In genomic region chr17:85737090-85737780, GRCm38 (mm10) we compare ENCODE assay signal across 17 mouse cellular contexts. TPM values are rescaled to one million over a fixed set of nuclear protein-coding genes. Genes with fewer than 3 reads are reported as not detected.
A peak's percentile ranks its signal among the peaks of the same experiment; 100 is the strongest.
DNase-seq lines count a peak whose midpoint lies in the region; ATAC-seq and TF ChIP-seq lines count a peak whose summit lies in the region.
"Had no signal": no experiment of that assay in that cellular context is flagged by ENCODE, and none has a peak within 500 bp of the region (broad histone marks: within the 10 kb centered on the region; RNA-seq: fewer than 3 reads in every experiment).

No protein-coding gene starts in this region.

- H3K4me1 ChIP-seq in kidney, embryonic 14.5 days (ENCODE audit: control insufficient read depth, insufficient read depth, low read length), result peaks cover 4% of the 10 kb centered on the region; the same call in 1 of the 2 replicates
- peaks cover 11% of the 10 kb centered on the region for H3K4me1 ChIP-seq in limb, embryonic 11.5 days (ENCODE audit: control insufficient read depth, insufficient read depth, low read length)
- no peaks in the 10 kb centered on the region for H3K4me1 ChIP-seq in stomach, postnatal 0 days (replicated peaks; ENCODE audit: control insufficient read depth, insufficient read depth)
- H3K4me1 ChIP-seq: hindbrain, embryonic 15.5 days had no signal

- H3K27ac ChIP-seq in kidney, embryonic 14.5 days (ENCODE audit: low read depth, low read length), result no peak overlapping the region
- 0 out of 2 replicates have a peak overlapping the region, but pooled peaks have one; percentile 25 for H3K27ac ChIP-seq in limb, embryonic 11.5 days (replicated peaks; ENCODE audit: low read depth, low read length)
- H3K27ac ChIP-seq in stomach, postnatal 0 days (replicated peaks), result no peak overlapping the region
- H3K27ac ChIP-seq: hindbrain, embryonic 15.5 days had no signal

- intact Hi-C loops in left cerebral cortex, postnatal 10 days (cut with DNase I), result no loop called here

- no peak for DNase-seq in kidney, adult 9 months
- DNase-seq in embryo, embryonic 10 days (ENCODE audit: low spot score), result peak; percentile 81
- peak; percentile 52 for DNase-seq in embryo, embryonic 11.5 days (ENCODE audit: low read depth, low spot score)
- peak; percentile 86 for DNase-seq in limb, embryonic 11.5 days (ENCODE audit: low spot score)
- DNase-seq in adipocyte (ENCODE audit: low spot score), result no peak
- DNase-seq in stomach, postnatal 0 days (ENCODE audit: low spot score), result no peak
- DNase-seq in left cerebral cortex, postnatal 10 days (ENCODE audit: extremely low spot score in 1 of 2, low spot score in 2 of 2), result no peak
- DNase-seq: adrenal gland, postnatal 10 days; cerebellum, adult 2 months; heart, adult 18-20 months; lung, embryonic 14.5 days; thymus, postnatal 14 days had no signal

- TF ChIP-seq CTCF in stomach, postnatal 0 days (IDR thresholded peaks at IDR 0.05; ENCODE audit: low read depth), result no peak

- H3K9me3 ChIP-seq in kidney, embryonic 14.5 days (ENCODE audit: control insufficient read depth, low read length), result no peaks in the 10 kb centered on the region
- no peaks in the 10 kb centered on the region for H3K9me3 ChIP-seq in limb, embryonic 11.5 days (ENCODE audit: control insufficient read depth, low read length)
- no peaks in the 10 kb centered on the region for H3K9me3 ChIP-seq in stomach, postnatal 0 days (ENCODE audit: control insufficient read depth, low read length)
- H3K9me3 ChIP-seq: hindbrain, embryonic 15.5 days had no signal

- 29% methylated on average over 17 of the region's 19 CpGs for WGBS in kidney, embryonic 14.5 days
- WGBS in limb, embryonic 11.5 days, result 7% methylated on average over 17 of the region's 19 CpGs
- 40% methylated on average over 17 of the region's 19 CpGs for WGBS in stomach, postnatal 0 days

- peak; percentile 93 for ATAC-seq in kidney, embryonic 14.5 days (ENCODE audit: low FRiP score, low TSS enrichment)
- peak; percentile 84 for ATAC-seq in limb, embryonic 11.5 days (ENCODE audit: insufficient number of reproducible peaks, low FRiP score, low TSS enrichment, low read depth)
- no peak for ATAC-seq in stomach, postnatal 0 days (ENCODE audit: low FRiP score, low TSS enrichment)
- ATAC-seq: forebrain, embryonic 14.5 days had no signal

- H3K36me3 ChIP-seq in kidney, embryonic 14.5 days (ENCODE audit: control insufficient read depth, insufficient read depth, low read length), result no peaks in the 10 kb centered on the region
- no peaks in the 10 kb centered on the region for H3K36me3 ChIP-seq in limb, embryonic 11.5 days (ENCODE audit: control insufficient read depth, insufficient read depth, low read length)
- H3K36me3 ChIP-seq in stomach, postnatal 0 days (ENCODE audit: control insufficient read depth, insufficient read depth, low read length), result no peaks in the 10 kb centered on the region
- H3K36me3 ChIP-seq: hindbrain, embryonic 15.5 days had no signal

- TF ChIP-seq EP300 in stomach, postnatal 0 days (optimal IDR thresholded peaks at IDR 0.05), result no peak

- H3K27me3 ChIP-seq in kidney, embryonic 14.5 days (ENCODE audit: control insufficient read depth, insufficient read depth, low read length), result no peaks in the 10 kb centered on the region
- H3K27me3 ChIP-seq in limb, embryonic 11.5 days (ENCODE audit: control insufficient read depth, insufficient read depth, low read length), result no peaks in the 10 kb centered on the region
- no peaks in the 10 kb centered on the region for H3K27me3 ChIP-seq in stomach, postnatal 0 days (ENCODE audit: control insufficient read depth, insufficient read depth, low read length)
- H3K27me3 ChIP-seq: hindbrain, embryonic 15.5 days had no signal

- H3K4me3 ChIP-seq in kidney, embryonic 14.5 days (ENCODE audit: low read length), result no peak overlapping the region
- no peak overlapping the region for H3K4me3 ChIP-seq in limb, embryonic 11.5 days (ENCODE audit: low read depth, low read length)
- H3K4me3 ChIP-seq in stomach, postnatal 0 days (ENCODE audit: low read depth, low read length), result no peak overlapping the region
- H3K4me3 ChIP-seq: hindbrain, embryonic 15.5 days had no signal

- no peak overlapping the region for H3K4me2 ChIP-seq in kidney, embryonic 14.5 days (replicated peaks; ENCODE audit: low read depth, low read length)
- H3K4me2 ChIP-seq in limb, embryonic 11.5 days (ENCODE audit: low read depth, severe bottlenecking), result no peak overlapping the region
- no peak overlapping the region for H3K4me2 ChIP-seq in stomach, postnatal 0 days (replicated peaks; ENCODE audit: low read depth)
- H3K4me2 ChIP-seq: hindbrain, embryonic 15.5 days; lung, embryonic 14.5 days had no signal

- H3K9ac ChIP-seq in kidney, embryonic 14.5 days (ENCODE audit: low read depth, low read length), result no peak overlapping the region
- H3K9ac ChIP-seq in limb, embryonic 11.5 days (ENCODE audit: low read length), result no peak overlapping the region
- no peak overlapping the region for H3K9ac ChIP-seq in stomach, postnatal 0 days (ENCODE audit: low read length)
- H3K9ac ChIP-seq: hindbrain, embryonic 15.5 days; lung, embryonic 14.5 days had no signal

RNA-seq across cellular contexts. Expression of gene Six2, which starts 49.2 kb away (rescaled TPM):
- 21.2 and 24.5 TPM in 2 replicates for polyA plus RNA-seq in kidney, embryonic 14.5 days (2014; fragmentation: Nextera tagmentation; extraction: Ambion mirVana)
- 7.8 and 8.4 TPM in 2 replicates for polyA plus RNA-seq in limb, embryonic 11.5 days (2014; fragmentation: Nextera tagmentation; extraction: Ambion mirVana)
- polyA plus RNA-seq in stomach, postnatal 0 days (2015; fragmentation: Nextera tagmentation; extraction: Ambion mirVana), result 2.6 and 4.0 TPM in 2 replicates
- under 1 TPM; 0.51 to 0.81 TPM for total RNA-seq in left cerebral cortex, postnatal 10 days (2021)
- total RNA-seq: liver, adult 2 months; megakaryocyte progenitor cell, adult 5-6 weeks had no signal
- polyA plus RNA-seq: liver, adult 2 months; lung, embryonic 14.5 days had no signal

Comparison
In these comparisons a context has a peak if more than half of its experiments do, and no peak if none do; other contexts are left out.
1. DNase-seq: peak in embryo, embryonic 10 days (single experiment), embryo, embryonic 11.5 days (single experiment) and limb, embryonic 11.5 days (single experiment); none in kidney, adult 9 months (single experiment), adipocyte (single experiment), stomach, postnatal 0 days (single experiment) and left cerebral cortex, postnatal 10 days (0 of 2).